Mouse (Mus musculus) stomach, postnatal 0 days (tissue): ENCODE measurements at regions not wholly inside any gene's neighbourhood (a gene's known extent, or its start where the extent isn't known, plus 50 kb on each side); places are given as distances from the start of the nearest gene placed in this dataset.

Source experiments
- CTCF ChIP-seq: IDR thresholded peaks from 2 replicates; pipeline ENCODE4 v1.5.1; 2016; ENCODE audit warnings: antibody characterized with exemption, low read depth, mild to moderate bottlenecking, moderate library complexity
- EP300 ChIP-seq: optimal IDR thresholded peaks from 2 replicates; pipeline ENCODE3; 2016; ENCODE audit warnings: antibody characterized with exemption

DNA sequence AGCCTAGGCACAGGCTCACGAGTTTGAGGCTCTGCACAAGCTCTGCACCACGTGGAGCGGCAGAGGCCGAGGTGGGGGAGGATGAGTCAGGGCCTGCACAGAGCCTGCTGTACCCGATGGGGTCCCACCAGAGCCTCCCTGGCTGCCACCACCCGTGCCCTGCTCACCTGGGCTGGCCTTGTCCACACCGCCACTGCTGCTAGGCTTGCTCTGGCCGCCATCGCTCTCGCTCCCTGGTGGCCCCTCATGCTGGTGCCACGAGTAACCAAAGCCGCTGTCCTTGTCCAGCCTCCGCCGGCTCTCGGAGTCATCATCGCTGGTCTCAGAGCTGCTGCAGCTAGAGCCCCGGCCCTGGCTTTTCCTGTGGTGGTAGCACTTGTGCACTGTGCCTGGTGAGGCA lies 386.8 kb downstream of the Gm8797 start:
- no peak for TF ChIP-seq CTCF
- TF ChIP-seq EP300 = no peak
